Mouse (Mus musculus): Measurements from ENCODE around the gene Cpeb2. TPM values are rescaled to one million over a fixed set of nuclear protein-coding genes. Genes with fewer than 3 reads are reported as not detected.

Cpeb2 gene
- polyA plus RNA-seq, 1 experiment from 2014 or later, result 6.3 TPM

- Histone ChIP-seq H3K4me3 (ENCODE audit: low read depth, low read length) (no peak overlapping the region), H3K9me3 (replicated peaks; ENCODE audit: control insufficient read depth, low read length) (no peaks in the 10 kb centered on the region), H3K4me2 (no peak overlapping the region), H3K36me3 (ENCODE audit: control insufficient read depth, insufficient read depth, low read length) (no peaks in the 10 kb centered on the region), H3K4me1 (ENCODE audit: control insufficient read depth, insufficient read depth, low read length) (no peaks in the 10 kb centered on the region), H3K27ac (ENCODE audit: low read depth, low read length) (no peak overlapping the region), H3K27me3 (ENCODE audit: control insufficient read depth, insufficient read depth, low read length) (no peaks in the 10 kb centered on the region), H3K9ac (ENCODE audit: low read depth, low read length) (no peak overlapping the region)
- WGBS (ENCODE audit: insufficient replicate concordance), result 40% methylated on average over 4 of the region's 4 CpGs
- ATAC-seq (replicated peaks; ENCODE audit: insufficient number of reproducible peaks, low FRiP score, low TSS enrichment), result no peak
These were observed 77.0 kb downstream of the Cpeb2 start for GRCm38 (mm10) chr5:43309961-43310360.

DNA sequence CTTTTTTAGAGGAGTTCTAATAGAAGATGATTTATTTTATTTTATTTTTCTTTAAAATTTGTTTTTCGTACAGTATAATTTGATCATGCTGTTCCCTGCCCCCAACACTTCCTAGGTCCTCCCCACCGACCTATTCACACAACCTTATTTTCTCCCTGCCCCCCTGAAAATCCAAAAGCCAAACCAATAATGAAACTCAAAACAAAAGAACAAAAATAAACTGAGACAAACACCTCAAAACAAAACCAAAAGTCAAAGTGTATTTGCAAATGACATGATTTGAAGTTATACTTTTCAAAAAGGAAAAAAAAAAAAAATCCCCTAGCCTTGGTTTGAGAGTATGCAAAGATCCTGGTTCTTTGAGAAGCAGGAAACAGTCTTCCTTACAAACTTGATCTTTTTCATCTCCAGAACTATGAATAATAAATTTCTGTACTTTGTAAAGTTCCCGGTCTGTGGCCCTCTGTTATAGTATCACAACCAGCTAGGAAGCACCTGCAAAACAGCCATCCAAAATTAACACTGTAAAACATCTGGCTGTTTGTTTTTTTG is 91.4 kb downstream of the Cpeb2 start:
- WGBS (ENCODE audit: insufficient replicate concordance), result 81% methylated on average over 3 of the region's 3 CpGs
- ATAC-seq (replicated peaks; ENCODE audit: insufficient number of reproducible peaks, low FRiP score, low TSS enrichment), result no peak
- no peak overlapping the region for H3K27ac ChIP-seq (ENCODE audit: low read depth, low read length)
- no peak overlapping the region for H3K4me2 ChIP-seq
- H3K4me3 ChIP-seq (ENCODE audit: low read depth, low read length), result no peak overlapping the region
- H3K4me1 ChIP-seq (ENCODE audit: control insufficient read depth, insufficient read depth, low read length), result no peaks in the 10 kb centered on the region
- H3K9ac ChIP-seq (ENCODE audit: low read depth, low read length), result no peak overlapping the region
- no peaks in the 10 kb centered on the region for H3K36me3 ChIP-seq (ENCODE audit: control insufficient read depth, insufficient read depth, low read length)
- no peaks in the 10 kb centered on the region for H3K9me3 ChIP-seq (replicated peaks; ENCODE audit: control insufficient read depth, low read length)
- no peaks in the 10 kb centered on the region for H3K27me3 ChIP-seq (ENCODE audit: control insufficient read depth, insufficient read depth, low read length)

DNA sequence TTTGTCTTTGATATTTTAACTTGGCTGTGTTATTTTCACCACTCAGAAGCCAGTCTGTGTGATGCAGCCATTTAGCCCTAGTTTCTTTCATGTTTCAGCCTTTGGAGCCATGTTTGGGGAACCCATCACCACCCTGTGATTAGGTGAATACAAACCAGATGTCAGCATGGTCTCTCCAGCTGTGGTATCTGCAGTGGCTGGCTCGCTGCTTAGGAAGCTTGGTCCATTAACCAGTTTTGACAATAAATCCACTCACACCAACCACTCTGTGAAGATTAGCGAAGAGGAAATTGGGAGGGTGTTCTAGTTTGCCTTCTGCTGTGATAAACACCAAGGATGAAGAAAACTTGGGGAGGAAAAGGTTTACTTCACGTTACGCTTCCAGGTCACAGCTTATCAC is 92.6 kb downstream of the Cpeb2 start:
- H3K27me3 ChIP-seq (ENCODE audit: control insufficient read depth, insufficient read depth, low read length), result no peaks in the 10 kb centered on the region
- 25% methylated on average over 4 of the region's 4 CpGs for whole genome bisulfite sequencing (ENCODE audit: insufficient replicate concordance)
- no peak overlapping the region for H3K4me2 ChIP-seq
- ATAC-seq (replicated peaks; ENCODE audit: insufficient number of reproducible peaks, low FRiP score, low TSS enrichment), result no peak
- H3K27ac ChIP-seq (ENCODE audit: low read depth, low read length), result no peak overlapping the region
- no peaks in the 10 kb centered on the region for H3K9me3 ChIP-seq (replicated peaks; ENCODE audit: control insufficient read depth, low read length)
- H3K36me3 ChIP-seq (ENCODE audit: control insufficient read depth, insufficient read depth, low read length), result no peaks in the 10 kb centered on the region
- H3K4me3 ChIP-seq (ENCODE audit: low read depth, low read length), result no peak overlapping the region
- H3K4me1 ChIP-seq (ENCODE audit: control insufficient read depth, insufficient read depth, low read length), result no peaks in the 10 kb centered on the region
- no peak overlapping the region for H3K9ac ChIP-seq (ENCODE audit: low read depth, low read length)

GRCm38 (mm10) chr5:43328579-43328978 is 95.6 kb downstream of the Cpeb2 start:
- Histone ChIP-seq H3K4me1 (ENCODE audit: control insufficient read depth, insufficient read depth, low read length) (no peaks in the 10 kb centered on the region), H3K9me3 (replicated peaks; ENCODE audit: control insufficient read depth, low read length) (no peaks in the 10 kb centered on the region), H3K4me2 (no peak overlapping the region), H3K9ac (ENCODE audit: low read depth, low read length) (no peak overlapping the region), H3K36me3 (ENCODE audit: control insufficient read depth, insufficient read depth, low read length) (no peaks in the 10 kb centered on the region), H3K4me3 (ENCODE audit: low read depth, low read length) (no peak overlapping the region), H3K27me3 (ENCODE audit: control insufficient read depth, insufficient read depth, low read length) (no peaks in the 10 kb centered on the region), H3K27ac (ENCODE audit: low read depth, low read length) (no peak overlapping the region)
- ATAC-seq (replicated peaks; ENCODE audit: insufficient number of reproducible peaks, low FRiP score, low TSS enrichment), result no peak
- 33% methylated on average over 4 of the region's 4 CpGs for WGBS (ENCODE audit: insufficient replicate concordance)

GRCm38 (mm10) chr5:43330260-43330659 is 97.3 kb downstream of the Cpeb2 start:
- H3K27ac ChIP-seq (ENCODE audit: low read depth, low read length), result no peak overlapping the region
- H3K36me3 ChIP-seq (ENCODE audit: control insufficient read depth, insufficient read depth, low read length), result no peaks in the 10 kb centered on the region
- no peaks in the 10 kb centered on the region for H3K27me3 ChIP-seq (ENCODE audit: control insufficient read depth, insufficient read depth, low read length)
- H3K4me3 ChIP-seq (ENCODE audit: low read depth, low read length), result no peak overlapping the region
- no peak overlapping the region for H3K9ac ChIP-seq (ENCODE audit: low read depth, low read length)
- H3K4me1 ChIP-seq (ENCODE audit: control insufficient read depth, insufficient read depth, low read length), result no peaks in the 10 kb centered on the region
- ATAC-seq (replicated peaks; ENCODE audit: insufficient number of reproducible peaks, low FRiP score, low TSS enrichment), result no peak
- 75% methylated on average over 3 of the region's 3 CpGs for WGBS (ENCODE audit: insufficient replicate concordance)
- no peak overlapping the region for H3K4me2 ChIP-seq
- H3K9me3 ChIP-seq (replicated peaks; ENCODE audit: control insufficient read depth, low read length), result no peaks in the 10 kb centered on the region

- Histone ChIP-seq H3K4me1 (ENCODE audit: control insufficient read depth, insufficient read depth, low read length) (no peaks in the 10 kb centered on the region), H3K27ac (ENCODE audit: low read depth, low read length) (no peak overlapping the region), H3K9ac (ENCODE audit: low read depth, low read length) (no peak overlapping the region), H3K4me2 (no peak overlapping the region), H3K27me3 (ENCODE audit: control insufficient read depth, insufficient read depth, low read length) (no peaks in the 10 kb centered on the region), H3K36me3 (ENCODE audit: control insufficient read depth, insufficient read depth, low read length) (no peaks in the 10 kb centered on the region), H3K4me3 (ENCODE audit: low read depth, low read length) (no peak overlapping the region), H3K9me3 (replicated peaks; ENCODE audit: control insufficient read depth, low read length) (no peaks in the 10 kb centered on the region)
- no peak for ATAC-seq (replicated peaks; ENCODE audit: insufficient number of reproducible peaks, low FRiP score, low TSS enrichment)
- 72% methylated on average over 2 of the region's 2 CpGs for WGBS (ENCODE audit: insufficient replicate concordance)
These were observed 101.5 kb downstream of the Cpeb2 start for GRCm38 (mm10) chr5:43334469-43334868.

- no peak for ATAC-seq (replicated peaks; ENCODE audit: insufficient number of reproducible peaks, low FRiP score, low TSS enrichment)
- Histone ChIP-seq H3K27me3 (ENCODE audit: control insufficient read depth, insufficient read depth, low read length) (no peaks in the 10 kb centered on the region), H3K36me3 (ENCODE audit: control insufficient read depth, insufficient read depth, low read length) (no peaks in the 10 kb centered on the region), H3K4me1 (ENCODE audit: control insufficient read depth, insufficient read depth, low read length) (no peaks in the 10 kb centered on the region), H3K4me3 (ENCODE audit: low read depth, low read length) (no peak overlapping the region), H3K4me2 (no peak overlapping the region), H3K9ac (ENCODE audit: low read depth, low read length) (no peak overlapping the region), H3K27ac (ENCODE audit: low read depth, low read length) (no peak overlapping the region), H3K9me3 (replicated peaks; ENCODE audit: control insufficient read depth, low read length) (no peaks in the 10 kb centered on the region)
- 80% methylated on average over 1 of the region's 1 CpGs for WGBS (ENCODE audit: insufficient replicate concordance)
These were observed 104.2 kb downstream of the Cpeb2 start for GRCm38 (mm10) chr5:43337212-43337611.

- no peak for ATAC-seq (replicated peaks; ENCODE audit: insufficient number of reproducible peaks, low FRiP score, low TSS enrichment)
- H3K9me3 ChIP-seq (replicated peaks; ENCODE audit: control insufficient read depth, low read length), result no peaks in the 10 kb centered on the region
- H3K36me3 ChIP-seq (ENCODE audit: control insufficient read depth, insufficient read depth, low read length), result no peaks in the 10 kb centered on the region
- no peaks in the 10 kb centered on the region for H3K27me3 ChIP-seq (ENCODE audit: control insufficient read depth, insufficient read depth, low read length)
- no peak overlapping the region for H3K4me3 ChIP-seq (ENCODE audit: low read depth, low read length)
- no peaks in the 10 kb centered on the region for H3K4me1 ChIP-seq (ENCODE audit: control insufficient read depth, insufficient read depth, low read length)
- no peak overlapping the region; the same call in 1 of the 2 replicates for H3K4me2 ChIP-seq
- WGBS (ENCODE audit: insufficient replicate concordance), result 53% methylated on average over 10 of the region's 10 CpGs
- no peak overlapping the region for H3K27ac ChIP-seq (ENCODE audit: low read depth, low read length)
- H3K9ac ChIP-seq (ENCODE audit: low read depth, low read length), result no peak overlapping the region
These were observed 106.0 kb downstream of the Cpeb2 start for GRCm38 (mm10) chr5:43338771-43339475.
